Mouse (Mus musculus) right cerebral cortex, adult 18-20 months (tissue): ENCODE measurements around the gene Lrmp.
"Not testable (repeated sequence)": the region's sequence is repeated elsewhere in the genome, so short reads cannot be mapped to it uniquely, and the experiment has no call there.

ENCODE experiments used
- DNase-seq: peaks from one replicate; pipeline ENCODE4 v3.0.0; 2022; ENCODE audit warnings: mixed read lengths

Gene Lrmp

GRCm38 (mm10) chr6:145115476-145116097 lies at the start of gene Lrmp:
Lrmp (plus strand) TSS chr6:145115653.
- DNase-seq: no peak

- no peak for DNase-seq
Observed at GRCm38 (mm10) chr6:145066416-145066815, 49.0 kb upstream of the Lrmp start.

- DNase-seq: no peak
Observed at GRCm38 (mm10) chr6:145067679-145068078, 47.8 kb upstream of the Lrmp start.

DNA sequence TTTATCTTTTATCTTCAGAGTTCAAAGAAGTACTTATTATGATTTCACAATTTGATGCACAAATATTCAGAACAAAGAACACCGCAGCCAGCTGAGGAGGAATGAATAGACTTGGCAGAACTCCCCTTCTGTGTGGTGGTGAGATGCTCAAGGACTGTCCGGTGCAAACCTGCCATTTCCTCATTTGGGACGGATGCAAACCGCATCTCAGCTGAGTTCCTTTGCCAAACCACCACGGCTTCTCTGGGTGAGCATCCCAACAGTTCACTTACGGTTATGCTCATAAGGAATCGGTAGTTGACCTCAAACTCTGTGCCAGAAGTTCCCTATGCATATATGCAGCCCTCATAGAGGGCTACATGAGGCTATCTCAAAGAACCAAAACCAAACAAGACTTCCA lies 46.1 kb upstream of the Lrmp start:
- no peak for DNase-seq

GRCm38 (mm10) chr6:145069921-145070320 lies 45.5 kb upstream of the Lrmp start:
- no peak for DNase-seq

GRCm38 (mm10) chr6:145074461-145074860 lies 41.0 kb upstream of the Lrmp start:
- no peak for DNase-seq

DNA sequence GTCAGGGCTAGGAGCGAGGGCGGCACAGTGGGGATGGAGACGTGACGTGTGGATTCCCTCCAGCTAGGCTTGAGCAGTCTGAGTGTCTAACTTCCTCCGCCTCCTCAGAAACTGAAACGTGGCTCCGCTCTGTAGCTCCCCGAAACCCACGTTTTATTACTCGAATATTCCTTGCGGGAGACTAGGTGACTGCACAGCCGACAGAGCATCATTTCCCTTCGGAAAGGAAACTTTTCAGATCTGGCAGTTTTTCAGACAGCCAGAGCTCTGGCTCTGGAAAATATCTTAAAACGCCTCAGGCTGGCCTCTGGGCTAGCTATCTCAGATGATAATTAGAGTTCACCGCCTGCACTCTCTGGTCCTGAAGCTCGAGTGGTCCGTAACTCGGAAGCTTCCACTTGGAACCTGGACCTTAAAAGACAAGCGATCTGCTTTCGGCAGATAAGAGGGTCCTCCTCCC lies 40.3 kb upstream of the Lrmp start:
- peak; percentile 76 for DNase-seq

GRCm38 (mm10) chr6:145075548-145076224 lies 39.8 kb upstream of the Lrmp start, which contains the start of gene Bcat1:
Bcat1 (minus strand) TSS chr6:145076184.
- DNase-seq: peak; percentile 22

GRCm38 (mm10) chr6:145076286-145076685 lies 39.2 kb upstream of the Lrmp start:
- DNase-seq: no peak

- no peak for DNase-seq
Observed at GRCm38 (mm10) chr6:145079087-145079759, 36.2 kb upstream of the Lrmp start.

DNA sequence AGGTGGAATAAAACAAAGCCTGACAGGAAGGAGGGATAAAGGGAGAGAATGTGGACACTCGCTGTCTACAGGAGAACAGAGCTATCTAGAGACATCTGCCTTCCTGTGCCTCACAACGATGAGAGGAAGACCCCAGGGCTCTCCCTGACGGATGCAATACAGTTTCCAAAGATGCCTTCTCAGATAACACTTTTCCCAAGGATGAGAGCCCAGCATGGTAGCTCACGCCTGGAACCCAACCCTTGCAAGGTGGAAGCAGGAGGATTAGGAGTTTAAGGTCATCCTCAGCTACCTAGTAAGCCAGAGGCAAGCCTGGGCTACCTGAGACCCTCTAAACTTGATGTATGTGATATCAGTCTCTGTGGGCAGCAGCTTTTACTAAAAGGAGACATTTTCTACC lies 33.7 kb upstream of the Lrmp start:
- DNase-seq: no peak

DNA sequence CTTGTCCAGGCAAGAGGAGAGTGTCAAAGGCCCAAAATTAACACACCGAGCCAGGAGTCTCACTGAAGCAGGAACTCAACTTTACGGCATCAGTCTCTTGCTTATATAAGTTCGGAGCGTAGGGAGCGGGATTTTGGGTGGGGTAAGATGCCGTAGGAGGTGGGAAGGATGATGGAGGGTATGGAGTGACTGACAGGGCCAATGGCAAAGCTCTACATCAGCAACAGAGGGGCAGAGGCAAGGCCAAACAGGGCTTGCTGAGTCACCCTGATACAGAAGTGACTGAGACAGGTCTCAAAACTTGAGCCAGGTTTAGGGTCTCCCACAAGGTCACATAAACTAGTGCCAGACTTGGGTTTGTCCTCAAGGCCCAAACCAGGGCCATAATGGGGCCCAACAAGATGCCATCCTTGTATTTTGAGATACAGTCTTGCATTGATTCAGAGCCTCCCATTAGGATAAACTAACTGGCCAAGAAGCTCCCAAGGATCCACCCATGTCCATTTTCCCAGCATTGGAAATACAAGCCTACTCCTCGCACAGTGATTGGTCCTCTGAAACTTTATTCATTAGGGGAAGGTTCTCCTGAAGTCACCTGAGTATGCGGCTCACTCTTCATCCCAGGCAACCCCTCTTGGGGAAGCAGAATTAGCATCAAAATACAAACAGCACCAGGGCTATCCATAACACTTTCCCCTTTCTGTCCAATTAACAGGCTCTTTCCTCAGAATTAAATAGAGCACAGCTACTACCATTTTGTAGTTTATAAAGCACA lies 30.9 kb upstream of the Lrmp start:
- DNase-seq: no peak

DNA sequence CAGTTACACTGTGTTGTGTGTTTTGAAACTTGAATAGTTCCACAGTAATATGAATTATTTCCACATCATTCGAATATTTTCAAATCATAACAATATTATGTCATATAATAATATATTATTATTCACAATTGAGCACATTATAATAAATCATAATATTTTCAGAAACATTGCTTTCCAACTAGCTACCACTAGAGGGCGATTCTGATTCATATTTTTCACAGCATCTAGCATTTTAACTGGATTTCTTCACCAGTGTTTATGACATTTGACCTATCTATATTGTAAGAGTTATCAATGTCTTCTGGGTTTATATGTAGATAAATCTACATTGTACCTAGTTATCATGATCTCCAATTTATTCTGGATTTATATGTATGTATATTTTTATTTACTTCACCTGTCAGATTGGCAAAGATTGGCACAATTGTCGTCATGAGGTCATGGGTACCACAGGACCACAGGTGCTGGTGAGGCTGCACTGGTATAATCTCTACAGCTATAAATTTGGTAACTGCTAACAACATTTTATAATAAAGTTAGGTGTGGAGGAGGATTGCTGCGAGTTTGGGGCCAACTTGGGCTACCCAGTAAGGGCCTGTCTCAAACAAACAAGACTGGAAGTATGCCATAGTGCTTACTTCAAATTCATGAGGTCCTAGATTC lies 26.9 kb upstream of the Lrmp start:
- DNase-seq: no peak

DNA sequence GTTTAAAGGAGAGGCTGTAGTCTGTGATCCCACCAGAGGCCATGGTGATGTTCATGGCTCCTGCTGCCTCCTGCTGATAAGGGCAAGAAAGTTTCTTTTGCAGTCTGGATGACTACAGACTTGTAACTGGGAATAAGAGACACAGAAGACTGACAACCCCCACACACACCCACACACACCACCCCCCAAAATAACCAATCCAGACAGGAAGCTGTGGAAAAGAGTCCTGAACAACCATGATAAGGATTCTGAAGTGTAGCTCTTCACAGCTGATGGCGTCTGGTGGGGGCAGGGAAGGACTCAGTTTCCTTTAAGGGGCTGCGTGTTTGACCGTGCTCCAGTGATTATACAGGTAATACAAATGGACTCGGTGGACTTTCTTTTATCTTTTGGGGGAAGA lies 26.1 kb upstream of the Lrmp start:
- DNase-seq: no peak

DNA sequence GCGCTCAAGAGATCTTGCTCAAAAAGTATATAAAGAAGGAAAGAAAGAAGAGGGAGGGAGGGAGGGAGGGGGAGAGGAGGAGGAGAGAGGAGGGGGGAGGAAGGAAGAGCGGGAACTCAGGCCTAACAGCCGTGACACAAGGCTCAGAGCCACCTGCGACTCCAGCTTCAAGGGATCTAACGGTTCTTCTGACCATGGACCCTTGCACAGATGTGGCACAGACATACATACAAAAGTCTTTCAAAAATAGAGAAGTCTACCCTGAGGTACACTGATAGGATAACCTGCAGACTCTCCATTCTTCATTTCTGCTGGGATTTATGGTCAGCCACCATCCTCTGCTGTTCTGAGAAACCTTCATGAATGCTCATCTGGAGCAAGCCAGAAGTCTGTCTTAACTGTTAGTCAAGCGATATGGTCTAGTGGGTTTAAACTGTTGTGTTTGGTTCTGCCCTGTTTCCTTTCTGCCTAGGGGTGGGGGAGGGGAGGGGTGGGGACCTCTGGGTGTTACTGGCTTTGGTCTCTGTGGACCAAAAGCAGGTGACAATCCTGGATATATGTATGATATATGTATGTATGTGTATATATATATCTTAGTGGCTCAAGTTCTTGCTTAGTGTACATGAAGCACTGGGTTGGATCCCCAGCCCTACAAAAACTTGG lies 25.1 kb upstream of the Lrmp start:
- DNase-seq: no peak

DNA sequence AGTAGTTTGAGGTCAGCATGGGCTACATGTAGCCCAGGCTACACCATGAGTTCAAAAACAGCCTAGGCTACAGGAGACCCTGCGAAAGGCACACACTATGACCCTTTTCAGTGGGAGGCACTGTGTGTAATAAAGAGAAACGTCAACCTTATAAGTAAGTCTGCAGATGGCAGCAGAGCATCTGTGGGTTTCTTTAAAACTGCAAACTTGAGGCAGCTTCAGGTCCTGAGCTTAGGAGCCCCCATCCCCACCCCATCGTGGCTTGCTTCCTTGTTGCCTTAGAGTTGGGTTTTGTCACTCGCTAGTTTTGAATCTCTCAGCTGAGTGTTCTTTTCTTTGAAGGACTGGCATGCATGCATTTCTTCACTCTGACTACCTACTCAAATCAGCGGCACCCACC lies 24.5 kb upstream of the Lrmp start:
- no peak for DNase-seq

- DNase-seq: no peak
Observed at GRCm38 (mm10) chr6:145091998-145092397, 23.5 kb upstream of the Lrmp start.

- DNase-seq: not testable (repeated sequence)
Observed at GRCm38 (mm10) chr6:145093038-145093622, 22.3 kb upstream of the Lrmp start.

GRCm38 (mm10) chr6:145094431-145094830 lies 21.0 kb upstream of the Lrmp start:
- no peak for DNase-seq

GRCm38 (mm10) chr6:145100923-145101322 lies 14.5 kb upstream of the Lrmp start:
- DNase-seq: no peak

- DNase-seq: no peak
Observed at GRCm38 (mm10) chr6:145104241-145104939, 11.1 kb upstream of the Lrmp start.
